Mouse (Mus musculus): ENCODE results near the gene Gpcpd1. TPM values are rescaled to one million over a fixed set of nuclear protein-coding genes. Genes with fewer than 3 reads are reported as not detected.

Gpcpd1 gene
- polyA plus RNA-seq, 1 experiment from 2014 or later, result 52.2 TPM

DNA sequence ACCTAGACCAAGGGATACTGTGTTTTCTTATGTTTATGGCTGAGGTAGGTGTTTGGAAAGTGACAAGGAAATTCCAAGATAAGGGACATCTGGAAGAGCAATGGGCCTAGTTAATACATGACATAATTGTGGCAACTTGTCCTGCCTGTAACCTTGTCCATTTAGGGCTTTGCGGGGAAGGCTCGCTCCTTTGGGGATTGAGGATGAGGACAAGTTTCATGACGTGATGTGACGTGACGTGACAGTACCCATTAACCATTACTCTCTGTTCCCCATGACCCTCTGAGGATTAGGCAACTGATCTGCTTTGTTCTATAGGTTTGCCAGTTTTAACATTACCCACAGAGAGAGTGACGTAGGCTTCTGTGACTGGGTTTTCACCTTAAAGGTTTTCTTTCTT, 81.7 kb downstream of the Gpcpd1 start:
- H3K4me2 ChIP-seq (replicated peaks; ENCODE audit: low read depth, low read length), result no peak overlapping the region
- no peaks in the 10 kb centered on the region for H3K27me3 ChIP-seq (replicated peaks; ENCODE audit: insufficient read depth, low read length)
- H3K27ac ChIP-seq (ENCODE audit: low read length), result no peak overlapping the region
- no peaks in the 10 kb centered on the region for H3K9me3 ChIP-seq (ENCODE audit: low read length)
- no peak for TF ChIP-seq CTCF (IDR thresholded peaks at IDR 0.05)
- no peak for ATAC-seq
- DNase-seq (ENCODE audit: low spot score), result no peak
- no peak overlapping the region for H3K9ac ChIP-seq (replicated peaks; ENCODE audit: low read depth)
- H3K4me1 ChIP-seq (ENCODE audit: insufficient read depth, low read depth, low read length), result no peaks in the 10 kb centered on the region
- no peaks in the 10 kb centered on the region for H3K36me3 ChIP-seq (ENCODE audit: insufficient read depth, low read length)
- no peak overlapping the region for H3K4me3 ChIP-seq (ENCODE audit: low read depth, low read length)
- WGBS, result 86% methylated on average over 6 of the region's 6 CpGs

DNA sequence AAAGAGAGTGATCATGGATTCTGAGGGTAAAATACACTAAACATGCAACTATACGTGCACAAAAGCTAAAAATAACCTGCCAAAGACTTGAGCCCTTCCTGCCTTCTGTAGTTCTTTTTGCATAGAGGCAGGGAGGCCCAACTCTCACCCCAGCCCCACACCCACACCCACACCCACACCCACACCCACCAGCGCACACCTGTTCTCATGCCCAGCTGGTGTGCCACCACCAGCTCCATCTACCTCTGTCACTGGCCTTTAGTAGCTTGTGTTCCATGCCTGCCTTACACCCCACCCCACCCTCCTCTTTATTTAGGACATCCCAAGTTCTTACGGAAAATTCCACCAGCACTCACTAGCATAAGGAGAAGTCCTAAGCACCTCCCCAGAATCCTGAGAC, 89.2 kb downstream of the Gpcpd1 start:
- Histone ChIP-seq H3K4me2 (replicated peaks; ENCODE audit: low read depth, low read length) (no peak overlapping the region), H3K4me3 (ENCODE audit: low read depth, low read length) (no peak overlapping the region), H3K4me1 (ENCODE audit: insufficient read depth, low read depth, low read length) (no peaks in the 10 kb centered on the region), H3K9ac (replicated peaks; ENCODE audit: low read depth) (no peak overlapping the region), H3K9me3 (ENCODE audit: low read length) (no peaks in the 10 kb centered on the region), H3K27ac (ENCODE audit: low read length) (no peak overlapping the region), H3K27me3 (replicated peaks; ENCODE audit: insufficient read depth, low read length) (no peaks in the 10 kb centered on the region), H3K36me3 (ENCODE audit: insufficient read depth, low read length) (no peaks in the 10 kb centered on the region)
- TF ChIP-seq EP300 (IDR thresholded peaks at IDR 0.05) (no peak), CTCF (IDR thresholded peaks at IDR 0.05) (no peak)
- DNase-seq (ENCODE audit: low spot score) (no peak), ATAC-seq (no peak)
- 75% methylated on average over 3 of the region's 3 CpGs for WGBS

DNA sequence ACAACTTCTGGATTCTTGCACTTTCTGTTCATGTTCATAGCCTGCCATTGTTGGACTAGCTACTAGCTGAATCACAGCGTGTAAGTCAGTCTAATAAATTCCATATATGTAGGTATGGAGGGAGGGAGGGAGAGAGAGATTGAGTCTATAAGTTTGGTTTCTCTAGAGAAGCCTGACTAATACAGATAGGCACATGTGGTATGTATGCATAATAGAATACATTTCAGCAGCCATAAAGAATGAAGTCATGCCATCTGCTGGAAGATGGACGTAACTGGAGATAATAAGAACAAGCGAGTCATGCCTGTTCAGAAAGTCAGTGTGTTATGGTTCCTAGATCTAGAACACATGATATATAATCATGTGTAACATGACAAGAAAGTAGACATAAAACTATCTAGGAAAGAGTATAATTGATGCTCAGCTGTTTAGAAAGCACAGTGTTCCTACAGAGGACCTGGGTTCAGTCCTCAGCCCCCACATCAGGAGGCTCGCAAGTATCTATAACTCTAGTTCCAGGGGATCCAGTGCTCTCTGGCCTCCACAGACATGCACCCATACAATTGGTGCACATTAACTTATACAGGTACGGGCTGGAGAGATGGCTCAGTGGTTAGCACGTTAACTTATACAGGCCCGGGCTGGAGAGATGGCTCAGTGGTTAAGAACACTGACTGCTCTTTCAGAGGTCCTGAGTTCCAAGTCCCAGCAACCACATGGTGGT, 90.0 kb downstream of the Gpcpd1 start:
- ATAC-seq, result no peak
- no peaks in the 10 kb centered on the region for H3K27me3 ChIP-seq (replicated peaks; ENCODE audit: insufficient read depth, low read length)
- peak; percentile 32 for DNase-seq (ENCODE audit: low spot score)
- WGBS, result 77% methylated on average over 7 of the region's 7 CpGs
- H3K27ac ChIP-seq (ENCODE audit: low read length), result no peak overlapping the region
- peak; percentile 58 for TF ChIP-seq CTCF (IDR thresholded peaks at IDR 0.05)
- TF ChIP-seq EP300 (IDR thresholded peaks at IDR 0.05), result no peak
- H3K4me3 ChIP-seq (ENCODE audit: low read depth, low read length), result no peak overlapping the region
- no peak overlapping the region for H3K4me2 ChIP-seq (replicated peaks; ENCODE audit: low read depth, low read length)
- no peaks in the 10 kb centered on the region for H3K4me1 ChIP-seq (ENCODE audit: insufficient read depth, low read depth, low read length)
- H3K9ac ChIP-seq (replicated peaks; ENCODE audit: low read depth), result no peak overlapping the region
- no peaks in the 10 kb centered on the region for H3K36me3 ChIP-seq (ENCODE audit: insufficient read depth, low read length)
- H3K9me3 ChIP-seq (ENCODE audit: low read length), result no peaks in the 10 kb centered on the region

DNA sequence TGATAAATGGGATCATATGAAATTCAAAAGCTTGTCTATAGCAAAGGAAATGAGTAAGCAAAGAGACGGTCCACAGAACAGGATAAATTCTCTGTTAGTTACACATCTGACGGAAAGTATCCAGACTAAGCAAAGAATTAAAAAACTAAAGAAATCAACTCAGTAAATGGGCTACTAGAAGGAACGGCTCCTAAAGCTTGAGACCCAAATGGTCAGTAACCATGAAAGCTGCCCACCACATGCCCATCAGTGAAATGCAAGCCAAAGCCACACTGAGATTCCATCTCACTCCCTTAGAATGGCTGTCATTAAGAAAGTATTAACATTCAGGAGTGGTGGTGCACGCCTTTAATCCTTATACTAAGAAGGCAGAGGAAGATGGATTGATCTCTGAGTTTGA, 94.3 kb downstream of the Gpcpd1 start:
- Histone ChIP-seq H3K27me3 (replicated peaks; ENCODE audit: insufficient read depth, low read length) (no peaks in the 10 kb centered on the region), H3K4me3 (ENCODE audit: low read depth, low read length) (no peak overlapping the region), H3K27ac (ENCODE audit: low read length) (no peak overlapping the region), H3K4me1 (ENCODE audit: insufficient read depth, low read depth, low read length) (no peaks in the 10 kb centered on the region), H3K36me3 (ENCODE audit: insufficient read depth, low read length) (no peaks in the 10 kb centered on the region), H3K4me2 (replicated peaks; ENCODE audit: low read depth, low read length) (no peak overlapping the region), H3K9ac (replicated peaks; ENCODE audit: low read depth) (no peak overlapping the region), H3K9me3 (ENCODE audit: low read length) (no peaks in the 10 kb centered on the region)
- no peak for ATAC-seq
- DNase-seq (ENCODE audit: low spot score), result no peak
- TF ChIP-seq CTCF (IDR thresholded peaks at IDR 0.05), result no peak
- no peak for TF ChIP-seq EP300 (IDR thresholded peaks at IDR 0.05)
- WGBS, result 75% methylated on average over 4 of the region's 4 CpGs

DNA sequence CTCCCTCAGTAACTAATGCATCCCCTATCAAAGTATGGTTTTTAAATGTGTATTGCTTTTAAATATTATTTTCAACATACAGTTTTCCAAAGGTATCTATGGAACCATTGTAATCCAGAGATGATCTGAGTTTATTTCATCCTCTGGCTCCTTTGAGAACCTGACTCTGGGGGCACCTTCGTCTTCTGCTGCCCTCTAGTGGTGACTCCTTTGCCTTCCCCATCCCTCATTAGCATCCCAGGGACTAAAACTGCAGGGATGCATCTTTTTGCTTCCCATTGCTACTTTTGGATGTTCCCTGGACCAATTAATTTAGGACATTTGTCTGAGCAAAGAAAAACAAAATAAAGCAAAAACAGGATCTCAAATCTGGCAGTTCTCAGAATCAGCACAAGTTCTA, 102.1 kb downstream of the Gpcpd1 start:
- no peak overlapping the region for H3K4me3 ChIP-seq (ENCODE audit: low read depth, low read length)
- 0% methylated on average over 1 of the region's 1 CpGs for WGBS
- DNase-seq (ENCODE audit: low spot score), result peak; percentile 69

DNA sequence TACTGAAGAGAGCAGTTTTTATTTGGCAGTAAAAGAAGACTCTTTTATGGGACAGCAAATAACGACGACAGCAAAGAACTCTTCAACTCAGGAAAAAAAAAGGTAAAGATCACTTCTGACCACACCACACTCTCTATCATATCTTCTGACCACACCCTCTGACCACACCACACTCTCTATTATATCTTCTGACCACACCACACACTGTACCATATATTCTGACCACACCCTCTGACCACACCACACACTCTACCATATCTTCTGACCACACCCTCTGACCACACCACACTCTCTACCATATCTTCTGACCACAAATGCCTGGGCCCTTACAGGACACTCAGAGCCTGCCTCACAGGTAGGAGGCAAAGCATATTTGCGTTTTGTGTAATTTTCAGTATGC, 106.0 kb downstream of the Gpcpd1 start:
- Histone ChIP-seq H3K9me3 (ENCODE audit: low read length) (no peaks in the 10 kb centered on the region), H3K4me3 (ENCODE audit: low read depth, low read length) (no peak overlapping the region), H3K9ac (replicated peaks; ENCODE audit: low read depth) (no peak overlapping the region), H3K4me2 (replicated peaks; ENCODE audit: low read depth, low read length) (no peak overlapping the region), H3K4me1 (ENCODE audit: insufficient read depth, low read depth, low read length) (no peaks in the 10 kb centered on the region), H3K36me3 (ENCODE audit: insufficient read depth, low read length) (no peaks in the 10 kb centered on the region), H3K27me3 (replicated peaks; ENCODE audit: insufficient read depth, low read length) (no peaks in the 10 kb centered on the region), H3K27ac (ENCODE audit: low read length) (no peak overlapping the region)
- no peak for TF ChIP-seq CTCF (IDR thresholded peaks at IDR 0.05)
- TF ChIP-seq EP300 (IDR thresholded peaks at IDR 0.05), result no peak
- no peak for DNase-seq (ENCODE audit: low spot score)
- ATAC-seq, result no peak
- WGBS, result 78% methylated on average over 3 of the region's 3 CpGs

More for the DNA sequence above, 102.1 kb downstream of the Gpcpd1 start:
- TF ChIP-seq EP300 (IDR thresholded peaks at IDR 0.05), result no peak
- TF ChIP-seq CTCF (IDR thresholded peaks at IDR 0.05), result peak; percentile 91
- Histone ChIP-seq H3K27me3 (replicated peaks; ENCODE audit: insufficient read depth, low read length) (no peaks in the 10 kb centered on the region), H3K9ac (replicated peaks; ENCODE audit: low read depth) (no peak overlapping the region), H3K9me3 (ENCODE audit: low read length) (no peaks in the 10 kb centered on the region), H3K4me2 (replicated peaks; ENCODE audit: low read depth, low read length) (no peak overlapping the region), H3K4me1 (ENCODE audit: insufficient read depth, low read depth, low read length) (no peaks in the 10 kb centered on the region), H3K36me3 (ENCODE audit: insufficient read depth, low read length) (no peaks in the 10 kb centered on the region), H3K27ac (ENCODE audit: low read length) (no peak overlapping the region)
- ATAC-seq, result no peak

Other genes with a start within 250 kb of the Gpcpd1 start
- gene Prokr2, start 202.3 kb downstream of the Gpcpd1 start, polyA plus RNA-seq (2015; fragmentation: Nextera tagmentation; extraction: Ambion mirVana), result not detected in 2 replicates
- gene Shld1, start 99.2 kb upstream of the Gpcpd1 start, polyA plus RNA-seq (2015; fragmentation: Nextera tagmentation; extraction: Ambion mirVana), result 17.2 and 19.8 TPM in 2 replicates
- gene Chgb, start 193.5 kb upstream of the Gpcpd1 start, polyA plus RNA-seq (2015; fragmentation: Nextera tagmentation; extraction: Ambion mirVana), result 0.19 and 0.30 TPM in 2 replicates
- 17.7 and 20.6 TPM in 2 replicates for gene Trmt6, start 228.3 kb upstream of the Gpcpd1 start, polyA plus RNA-seq (2015; fragmentation: Nextera tagmentation; extraction: Ambion mirVana)
- gene Mcm8, start 228.4 kb upstream of the Gpcpd1 start, polyA plus RNA-seq (2015; fragmentation: Nextera tagmentation; extraction: Ambion mirVana), result 2.4 and 2.5 TPM in 2 replicates

All from lung, postnatal 0 days (tissue).